Mouse (Mus musculus): Measurements from ENCODE around the gene Slc6a9.

- no peak for TF ChIP-seq POLR2A (IDR thresholded peaks at IDR 0.05; ENCODE audit: borderline replicate concordance, insufficient read depth, low read length)
- no peak for TF ChIP-seq CTCF (IDR thresholded peaks at IDR 0.05; ENCODE audit: borderline replicate concordance, insufficient read depth, low read depth, low read length)
These were observed 20.8 kb downstream of the Slc6a9 start for GRCm38 (mm10) chr4:117855146-117855545.
